Mouse (Mus musculus): ENCODE data around the gene Mpi. TPM values are rescaled to one million over a fixed set of nuclear protein-coding genes. Genes with fewer than 3 reads are reported as not detected.

Mpi gene
- polyA plus RNA-seq, 1 experiment from 2014 or later = 12.3 TPM

DNA sequence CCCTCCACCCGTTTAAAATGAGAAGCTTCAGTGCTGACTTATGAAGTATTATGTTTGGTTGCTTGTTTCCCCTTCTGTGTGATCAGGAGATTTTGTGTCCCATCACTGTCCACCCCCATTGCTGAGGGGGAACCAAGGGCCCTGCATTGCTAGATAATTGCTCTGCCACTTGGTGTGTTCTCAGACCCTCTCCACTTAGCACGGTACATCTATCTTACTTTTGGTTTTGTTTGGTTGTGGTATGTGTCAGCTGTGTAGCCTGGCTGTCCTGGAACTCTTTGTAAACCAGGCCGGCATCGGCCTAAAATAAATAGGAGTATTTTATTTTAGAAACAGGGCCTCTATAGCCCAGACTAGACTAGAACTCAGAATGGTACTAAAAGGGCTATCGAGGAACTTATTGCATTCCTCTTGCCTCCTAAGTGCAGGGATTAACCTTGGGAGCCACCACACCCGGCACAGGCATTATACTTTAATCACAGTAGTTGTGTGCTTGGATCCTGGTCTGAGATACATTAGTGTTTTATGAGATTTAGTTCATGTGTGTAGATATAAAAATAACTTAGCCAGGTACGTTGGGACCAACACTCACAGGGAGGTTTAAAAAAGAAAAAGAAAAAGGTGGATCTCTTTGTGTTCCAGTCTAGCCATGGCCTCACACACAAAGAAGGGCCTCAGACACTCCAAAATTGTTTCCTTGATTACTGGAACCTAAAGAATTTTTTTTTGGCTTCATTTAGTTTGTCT lies 30.3 kb downstream of the Mpi start:
- H3K9me3 ChIP-seq (replicated peaks) = no peaks in the 10 kb centered on the region
- H3K27ac ChIP-seq = peak overlapping the region; percentile 97
- peak overlapping the region; percentile 98 for H3K9ac ChIP-seq
- WGBS (ENCODE audit: insufficient replicate concordance) = 30% methylated on average over 7 of the region's 7 CpGs
- H3K4me1 ChIP-seq (replicated peaks) = peaks cover 55% of the 10 kb centered on the region
- DNase-seq = no peak
- no peak for ATAC-seq (ENCODE audit: low read depth)
- peak overlapping the region; percentile 93 for H3K4me3 ChIP-seq (replicated peaks)
- H3K27me3 ChIP-seq = no peaks in the 10 kb centered on the region
- H3K36me3 ChIP-seq = no peaks in the 10 kb centered on the region
- H3K4me2 ChIP-seq = peak overlapping the region; percentile 82

DNA sequence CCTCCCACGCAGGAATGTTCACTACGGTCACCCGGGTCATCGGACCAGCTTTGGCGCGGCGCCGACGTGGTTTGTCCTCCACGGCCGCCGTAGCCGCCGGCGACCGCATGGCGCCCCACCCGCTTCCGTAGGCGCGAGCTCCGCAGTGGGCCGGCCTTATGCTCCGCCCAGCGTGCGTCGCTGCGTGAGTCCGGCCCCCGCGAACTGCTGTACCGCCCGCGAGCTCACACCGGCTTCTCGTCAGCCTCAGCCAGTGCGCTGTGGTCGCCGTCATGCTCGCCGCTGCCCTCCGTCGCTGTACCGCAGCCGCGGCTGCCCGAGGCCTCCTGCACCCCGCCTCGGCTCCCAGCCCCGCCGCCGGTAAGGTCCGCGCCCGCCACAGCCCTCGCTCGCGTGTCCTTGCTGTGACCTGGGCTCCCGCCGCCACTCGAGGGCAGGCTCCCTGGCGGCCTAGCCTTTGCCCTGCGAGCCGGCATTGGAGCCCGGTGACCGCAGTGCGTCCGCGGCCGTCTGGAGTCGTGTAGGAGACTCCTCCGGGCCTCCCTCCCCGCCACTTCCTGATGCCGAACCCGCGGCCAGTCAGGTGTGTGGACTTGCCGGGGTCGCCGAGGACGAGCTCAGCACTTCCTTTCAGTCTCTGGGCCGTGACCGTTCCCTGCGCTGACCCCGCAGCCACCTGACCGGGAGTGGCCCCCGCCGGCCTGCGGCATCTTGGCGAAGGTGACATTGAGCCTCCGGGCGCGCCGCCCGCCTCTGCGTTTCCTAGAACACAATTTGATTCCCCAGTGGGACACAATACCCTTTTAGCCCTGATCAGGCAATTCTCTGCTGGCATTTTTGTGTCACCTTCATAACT lies 31.3 kb downstream of the Mpi start, which contains the start of gene Cox5a:
Cox5a (plus strand) TSS at position 219 of the 856 bp plus-strand sequence.
- ATAC-seq (ENCODE audit: low read depth) (peak; percentile 98), DNase-seq (peak; percentile 89)
- peak within 1 kb of the TSS; percentile 82 for H3K4me2 ChIP-seq
- H3K9me3 ChIP-seq (replicated peaks) = no peaks in the 10 kb centered on the region
- H3K27ac ChIP-seq = peak within 1 kb of the TSS; percentile 97
- WGBS (ENCODE audit: insufficient replicate concordance) = under 1% methylated on average over 94 of the region's 95 CpGs
- peak within 1 kb of the TSS; percentile 93 for H3K4me3 ChIP-seq (replicated peaks)
- no peaks in the 10 kb centered on the region for H3K27me3 ChIP-seq
- H3K4me1 ChIP-seq (replicated peaks) = peaks cover 49% of the 10 kb centered on the region
- no peaks in the 10 kb centered on the region for H3K36me3 ChIP-seq
- H3K9ac ChIP-seq = peak within 1 kb of the TSS; percentile 98

DNA sequence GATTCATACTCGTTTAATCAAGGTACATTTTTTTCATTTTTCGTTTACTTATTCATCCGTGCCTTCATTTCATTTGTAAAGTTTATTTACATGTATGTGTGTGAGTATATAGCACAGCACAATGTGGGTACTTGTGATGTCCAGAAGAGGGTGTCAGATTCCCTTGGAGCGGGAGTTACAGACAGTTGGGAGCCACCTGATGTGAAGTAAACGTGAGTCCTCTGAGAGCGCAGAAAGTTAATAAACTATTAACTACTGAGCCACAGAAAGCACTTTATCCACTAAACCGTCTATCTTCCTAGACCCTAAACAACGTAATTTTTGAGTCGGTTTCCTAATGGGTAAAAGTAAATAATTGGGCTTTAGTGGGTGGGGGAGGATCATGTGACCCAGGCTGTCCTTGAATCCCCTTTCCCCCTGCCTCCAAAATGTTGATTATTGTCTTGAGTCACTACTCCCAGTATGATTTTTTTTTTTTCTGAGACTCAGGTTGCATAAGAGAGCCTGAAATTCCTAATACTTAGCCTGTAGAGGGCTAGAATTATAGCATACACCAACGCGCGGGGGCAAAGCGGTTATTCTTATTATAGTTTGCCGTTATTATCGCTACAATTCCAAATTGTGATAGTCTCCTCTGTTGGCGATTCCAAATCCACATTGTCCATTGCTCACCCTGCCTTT lies 32.0 kb downstream of the Mpi start:
- no peaks in the 10 kb centered on the region for H3K27me3 ChIP-seq
- H3K27ac ChIP-seq = peak overlapping the region; percentile 64
- peak overlapping the region; percentile 69 for H3K9ac ChIP-seq
- no peak for DNase-seq
- H3K36me3 ChIP-seq = no peaks in the 10 kb centered on the region
- H3K4me1 ChIP-seq (replicated peaks) = peaks cover 43% of the 10 kb centered on the region
- no peaks in the 10 kb centered on the region for H3K9me3 ChIP-seq (replicated peaks)
- peak overlapping the region; percentile 93 for H3K4me3 ChIP-seq (replicated peaks)
- H3K4me2 ChIP-seq = peak overlapping the region; percentile 82
- ATAC-seq (ENCODE audit: low read depth) = peak; percentile 10
- 26% methylated on average over 16 of the region's 16 CpGs for WGBS (ENCODE audit: insufficient replicate concordance)

DNA sequence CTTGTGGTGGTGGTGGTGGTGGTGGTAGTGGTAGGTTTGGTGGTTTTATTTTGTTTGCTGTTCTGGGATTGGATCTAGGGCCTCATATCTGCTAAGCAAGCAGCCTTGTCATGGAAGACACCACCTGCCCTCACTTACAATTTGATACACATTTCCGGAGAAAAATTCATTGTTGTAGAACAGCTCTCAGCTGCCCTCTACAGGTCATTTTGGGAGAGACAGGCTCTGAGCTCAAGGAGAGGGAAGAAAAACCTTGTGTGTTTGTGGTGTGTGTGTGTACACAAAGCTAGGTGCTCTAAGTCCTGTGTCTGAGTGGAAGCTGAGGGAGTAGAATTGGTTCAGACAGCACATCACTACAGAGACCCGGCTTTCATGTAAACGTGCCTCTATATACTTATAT lies 35.5 kb downstream of the Mpi start:
- Histone ChIP-seq H3K27ac (no peak overlapping the region), H3K9ac (no peak overlapping the region), H3K27me3 (peaks cover 6% of the 10 kb centered on the region; the same call in 1 of the 2 replicates), H3K4me3 (replicated peaks) (no peak overlapping the region), H3K4me2 (no peak overlapping the region), H3K4me1 (replicated peaks) (peaks cover 11% of the 10 kb centered on the region), H3K9me3 (replicated peaks) (no peaks in the 10 kb centered on the region), H3K36me3 (no peaks in the 10 kb centered on the region)
- ATAC-seq (ENCODE audit: low read depth) (no peak), DNase-seq (peak; percentile 51)
- 4% methylated on average over 3 of the region's 3 CpGs for WGBS (ENCODE audit: insufficient replicate concordance)

DNA sequence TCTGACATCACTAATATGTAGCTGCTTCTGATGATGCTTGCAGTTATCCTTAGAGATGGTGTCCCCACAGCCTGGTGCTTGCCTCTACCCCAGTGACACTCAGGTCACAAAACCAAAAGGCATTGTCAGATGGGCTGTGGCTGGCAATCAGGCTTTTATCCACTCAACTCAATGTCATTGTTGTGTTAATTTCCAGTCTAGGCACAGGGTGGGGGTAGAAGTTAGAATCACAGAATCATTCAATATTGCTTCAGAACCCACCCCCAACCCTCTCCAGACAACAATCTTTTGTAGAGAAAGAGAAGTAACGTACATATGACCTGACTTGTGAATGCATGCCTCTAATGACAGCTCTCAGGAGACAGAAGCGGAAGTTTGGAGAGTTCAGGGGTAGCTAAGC lies 42.0 kb downstream of the Mpi start:
- no peak for DNase-seq
- whole genome bisulfite sequencing (ENCODE audit: insufficient replicate concordance) = 37% methylated on average over 2 of the region's 2 CpGs
- Histone ChIP-seq H3K4me1 (replicated peaks) (peaks cover 25% of the 10 kb centered on the region), H3K9me3 (replicated peaks) (no peaks in the 10 kb centered on the region), H3K27me3 (peaks cover 43% of the 10 kb centered on the region), H3K4me3 (replicated peaks) (no peak overlapping the region), H3K9ac (no peak overlapping the region), H3K36me3 (no peaks in the 10 kb centered on the region), H3K27ac (no peak overlapping the region), H3K4me2 (no peak overlapping the region)
- no peak for ATAC-seq (ENCODE audit: low read depth)

DNA sequence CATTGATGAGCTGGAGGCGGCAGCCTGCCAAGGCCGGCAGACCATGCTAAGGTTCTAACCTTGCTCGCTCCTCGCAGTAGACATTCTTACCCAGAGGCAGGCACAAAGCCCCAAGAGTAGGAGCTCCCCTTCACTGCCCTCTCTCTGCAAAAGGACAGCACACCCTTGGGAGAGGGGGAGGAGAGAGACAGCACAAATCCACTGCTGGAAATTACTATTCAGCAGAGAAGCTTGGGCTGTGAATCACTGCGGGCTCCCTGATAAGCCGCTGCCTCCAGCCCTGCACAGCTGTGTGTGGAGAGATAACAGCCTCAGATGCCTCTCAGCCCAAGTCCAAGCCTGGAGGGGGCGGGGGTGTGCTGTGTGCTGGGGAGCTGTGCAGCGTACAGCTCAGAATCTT lies 46.9 kb downstream of the Mpi start:
- ATAC-seq (ENCODE audit: low read depth) = peak; percentile 99
- peak; percentile 86 for DNase-seq
- Histone ChIP-seq H3K36me3 (no peaks in the 10 kb centered on the region), H3K4me3 (replicated peaks) (0 out of 2 replicates have a peak overlapping the region, but pooled peaks have one; percentile 7), H3K27ac (0 out of 2 replicates have a peak overlapping the region, but pooled peaks have one; percentile 18), H3K4me2 (peak overlapping the region; percentile 37), H3K4me1 (replicated peaks) (peaks cover 52% of the 10 kb centered on the region), H3K9me3 (replicated peaks) (no peaks in the 10 kb centered on the region), H3K9ac (no peak overlapping the region), H3K27me3 (peaks cover 85% of the 10 kb centered on the region)
- WGBS (ENCODE audit: insufficient replicate concordance) = under 1% methylated on average over 8 of the region's 8 CpGs

DNA sequence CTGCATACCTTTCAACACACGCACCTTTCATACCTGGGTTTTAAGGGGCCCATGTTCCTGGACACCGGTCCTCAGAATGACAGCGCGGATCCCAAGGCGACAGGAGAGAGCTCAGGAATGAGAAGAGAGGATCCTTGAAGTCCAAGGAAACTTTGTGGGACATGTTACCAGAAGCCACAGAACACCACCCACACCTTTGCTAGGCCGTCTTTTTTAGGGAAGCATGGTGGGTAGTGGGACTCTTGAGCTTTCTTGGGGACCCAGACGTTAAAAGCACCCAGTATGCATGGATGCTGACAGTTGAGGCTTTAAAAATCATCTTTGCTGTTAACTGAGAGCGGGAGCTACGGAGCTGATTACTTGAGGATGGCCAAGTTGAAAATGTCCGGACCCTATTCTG lies 47.7 kb downstream of the Mpi start:
- H3K4me1 ChIP-seq (replicated peaks) = peaks cover 48% of the 10 kb centered on the region

DNA sequence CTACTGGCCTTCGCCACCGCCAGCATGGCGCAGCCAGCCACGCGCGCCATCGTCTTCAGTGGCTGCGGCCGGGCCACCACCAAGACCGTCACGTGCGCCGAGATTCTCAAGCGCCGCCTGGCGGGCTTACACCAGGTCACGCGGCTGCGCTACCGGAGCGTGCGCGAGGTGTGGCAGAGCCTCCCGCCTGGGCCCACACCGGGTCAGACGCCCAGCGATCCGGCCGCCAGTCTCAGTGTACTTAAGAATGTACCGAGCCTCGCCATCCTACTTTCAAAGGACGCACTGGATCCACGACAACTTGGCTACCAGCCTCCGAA lies 48.2 kb downstream of the Mpi start:
- no peak overlapping the region for H3K27ac ChIP-seq
- peaks cover 45% of the 10 kb centered on the region for H3K4me1 ChIP-seq (replicated peaks)
- ATAC-seq (ENCODE audit: low read depth) = no peak
- no peak for DNase-seq
- peak overlapping the region; percentile 69 for H3K4me2 ChIP-seq
- H3K27me3 ChIP-seq = peaks cover 88% of the 10 kb centered on the region
- H3K9ac ChIP-seq = peak overlapping the region; percentile 9; the same call in 1 of the 2 replicates
- peak overlapping the region; percentile 50 for H3K4me3 ChIP-seq (replicated peaks)
- no peaks in the 10 kb centered on the region for H3K36me3 ChIP-seq
- H3K9me3 ChIP-seq (replicated peaks) = no peaks in the 10 kb centered on the region
- WGBS (ENCODE audit: insufficient replicate concordance) = 1% methylated on average over 34 of the region's 34 CpGs

More for the DNA sequence above, 47.7 kb downstream of the Mpi start:
- no peak overlapping the region for H3K27ac ChIP-seq
- H3K36me3 ChIP-seq = no peaks in the 10 kb centered on the region
- DNase-seq (no peak), ATAC-seq (ENCODE audit: low read depth) (no peak)
- peaks cover 85% of the 10 kb centered on the region for H3K27me3 ChIP-seq
- H3K4me2 ChIP-seq = peak overlapping the region; percentile 69
- H3K4me3 ChIP-seq (replicated peaks) = peak overlapping the region; percentile 50; the same call in 1 of the 2 replicates
- H3K9ac ChIP-seq = no peak overlapping the region
- H3K9me3 ChIP-seq (replicated peaks) = no peaks in the 10 kb centered on the region
- 39% methylated on average over 10 of the region's 10 CpGs for WGBS (ENCODE audit: insufficient replicate concordance)

DNA sequence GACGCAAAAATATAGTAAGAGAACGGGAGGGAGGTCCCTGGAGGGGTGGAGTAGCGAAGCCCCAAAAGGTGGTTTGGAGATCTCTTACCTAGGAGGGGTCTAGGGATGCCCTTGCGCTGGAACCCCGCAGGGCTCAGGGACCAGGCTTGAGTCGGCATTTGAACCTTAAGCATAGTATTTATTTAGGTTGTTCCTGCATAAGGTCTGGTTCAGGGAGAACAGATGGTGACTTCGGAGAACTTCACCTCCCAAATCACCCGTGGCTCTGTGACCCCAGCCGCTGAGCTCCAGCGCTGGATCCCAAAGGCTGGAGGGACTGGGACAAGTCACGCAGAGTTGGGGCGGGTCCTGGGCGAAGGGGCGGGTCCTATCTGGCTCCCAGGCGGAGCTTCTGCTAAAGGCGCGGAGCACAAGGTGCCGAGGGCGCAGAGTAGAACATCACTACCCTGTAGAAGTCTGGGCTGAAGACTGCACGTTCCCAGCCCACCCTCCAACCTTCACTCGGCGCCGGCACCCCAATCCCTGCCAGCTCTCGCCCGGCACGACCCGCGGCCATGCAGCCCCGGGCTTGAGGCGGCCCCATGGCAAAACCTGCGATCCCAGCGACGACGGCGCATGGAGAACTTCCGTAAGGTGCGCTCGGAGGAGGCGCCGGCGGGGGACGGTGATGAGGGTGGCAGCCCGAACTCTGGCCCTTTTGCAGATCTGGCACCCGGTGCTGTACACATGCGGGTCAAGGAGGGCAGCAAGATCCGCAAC lies 48.8 kb downstream of the Mpi start, which contains the start of gene Rpp25:
Rpp25 (plus strand) TSS at position 405 of the 759 bp plus-strand sequence.
- Histone ChIP-seq H3K27me3 (peaks cover 90% of the 10 kb centered on the region), H3K4me2 (peak within 1 kb of the TSS; percentile 69), H3K27ac (no peak within 1 kb of the TSS), H3K9ac (peak within 1 kb of the TSS; percentile 9; the same call in 1 of the 2 replicates), H3K36me3 (no peaks in the 10 kb centered on the region), H3K4me1 (replicated peaks) (peaks cover 45% of the 10 kb centered on the region), H3K9me3 (replicated peaks) (no peaks in the 10 kb centered on the region), H3K4me3 (replicated peaks) (peak within 1 kb of the TSS; percentile 50)
- 1% methylated on average over 46 of the region's 46 CpGs for WGBS (ENCODE audit: insufficient replicate concordance)
- ATAC-seq (ENCODE audit: low read depth) (no peak), DNase-seq (no peak)

DNA sequence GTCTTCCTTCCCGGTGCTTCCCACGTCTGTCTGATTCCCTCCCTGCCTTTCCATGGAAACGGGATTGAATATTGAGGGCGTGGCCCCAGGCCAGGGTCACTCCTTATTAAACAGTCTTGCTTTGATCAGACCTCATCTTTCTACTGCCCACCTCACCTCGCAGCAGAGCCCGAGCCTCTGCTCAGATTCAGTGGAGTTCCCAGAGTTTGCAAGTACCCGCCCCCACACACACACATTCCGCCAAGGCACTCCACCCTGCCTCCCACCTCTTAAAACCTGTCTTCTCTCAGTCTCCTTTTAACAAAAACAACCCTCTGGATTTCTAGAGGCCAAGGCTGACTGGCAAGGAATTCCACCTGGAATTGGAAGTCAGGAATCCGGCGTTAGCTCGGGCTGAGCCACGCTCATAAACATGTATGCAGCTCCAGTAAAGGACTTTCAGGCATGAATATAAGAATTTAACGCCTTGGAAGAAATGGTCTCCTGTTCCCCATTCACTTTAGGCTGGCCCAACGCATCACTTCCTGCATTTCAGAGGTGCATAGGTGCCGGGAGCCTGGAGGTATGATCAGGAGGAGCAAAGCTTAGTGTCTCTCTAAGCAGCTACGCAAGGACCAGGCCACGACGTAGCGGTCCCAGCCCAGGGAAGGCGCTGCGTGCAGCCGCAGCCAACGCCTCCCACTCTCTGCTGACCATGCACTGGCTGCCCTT lies 49.5 kb downstream of the Mpi start:
- Histone ChIP-seq H3K27me3 (peaks cover 94% of the 10 kb centered on the region), H3K9ac (no peak overlapping the region), H3K4me3 (replicated peaks) (peak overlapping the region; percentile 50), H3K4me2 (peak overlapping the region; percentile 69), H3K4me1 (replicated peaks) (peaks cover 45% of the 10 kb centered on the region), H3K36me3 (no peaks in the 10 kb centered on the region), H3K9me3 (replicated peaks) (no peaks in the 10 kb centered on the region), H3K27ac (no peak overlapping the region)
- no peak for DNase-seq
- 7% methylated on average over 23 of the region's 23 CpGs for WGBS (ENCODE audit: insufficient replicate concordance)
- no peak for ATAC-seq (ENCODE audit: low read depth)

Measured in liver, embryonic 13.5 days (tissue).